Mouse (Mus musculus) midbrain, embryonic 16.5 days (tissue): ENCODE measurements around the gene Gm45062. TPM values are rescaled to one million over a fixed set of nuclear protein-coding genes. Genes with fewer than 3 reads are reported as not detected.

Experiments used
- ATAC-seq: fragments of 200-750 bp; cut with Nextera tagmentation; 2 replicates; pipeline ENCODE4 v1.8.0; 2017; ENCODE audit warnings: moderate TSS enrichment
- H3K27ac ChIP-seq: fragments of 300-500 bp; sonication (generic); 2 replicates; pipeline ENCODE4 v1.5.1; 2014; ENCODE audit warnings: mild to moderate bottlenecking, low read length, mixed read lengths
- H3K27me3 ChIP-seq: fragments of 300-500 bp; sonication (generic); 2 replicates; pipeline ENCODE4 v1.6.1; 2014; ENCODE audit warnings: low read depth, low read length, mixed read lengths; ENCODE audit not compliant: control insufficient read depth, insufficient read depth
- H3K36me3 ChIP-seq: fragments of 300-500 bp; sonication (generic); 2 replicates; pipeline ENCODE4 v1.6.1; 2014; ENCODE audit warnings: mild to moderate bottlenecking, low read length, moderate library complexity, mixed read lengths; ENCODE audit not compliant: control insufficient read depth, insufficient read depth
- H3K4me1 ChIP-seq: fragments of 300-500 bp; sonication (generic); 2 replicates; pipeline ENCODE4 v1.6.1; 2014; ENCODE audit warnings: mild to moderate bottlenecking, low read length, mixed read lengths; ENCODE audit not compliant: control insufficient read depth, insufficient read depth
- H3K4me2 ChIP-seq: fragments of 300-500 bp; sonication (generic); 2 replicates; pipeline ENCODE4 v1.6.1; 2014; ENCODE audit warnings: mild to moderate bottlenecking, low read length, mixed read lengths
- H3K4me3 ChIP-seq: fragments of 300-500 bp; sonication (generic); 2 replicates; pipeline ENCODE4 v1.5.1; 2014; ENCODE audit warnings: low read depth, mild to moderate bottlenecking, low read length, moderate library complexity, mixed read lengths
- H3K9ac ChIP-seq: fragments of 300-500 bp; sonication (generic); 2 replicates; pipeline ENCODE4 v1.6.1; 2014; ENCODE audit warnings: low read depth, low read length, mixed read lengths
- H3K9me3 ChIP-seq: fragments of 300-500 bp; sonication (generic); replicated peaks from 2 replicates; pipeline ENCODE4 v1.6.1; 2014; ENCODE audit warnings: mild to moderate bottlenecking, low read length, mixed read lengths; ENCODE audit not compliant: control insufficient read depth, poor library complexity, severe bottlenecking
- WGBS: fragments of 180-500 bp; shearing (Covaris S2); extraction: QIAGEN DNeasy Blood & Tissue Kit; methylation state at CpG from one replicate; pipeline ENCODE4 v1.1.7; 2014; 5-methylcytosine and 5-hydroxymethylcytosine counted together
- polyA plus RNA-seq: library from polyadenylated mRNA; unstranded; fragments of >200 nt; fragmentation: Nextera tagmentation; extraction: Ambion mirVana; gene quantifications from 2 replicates; pipeline ENCODE4 v1.2.1, GENCODE M21; 2015

The Gm45062 gene
- polyA plus RNA-seq, 1 experiment from 2014 or later, result 9.6 TPM

DNA sequence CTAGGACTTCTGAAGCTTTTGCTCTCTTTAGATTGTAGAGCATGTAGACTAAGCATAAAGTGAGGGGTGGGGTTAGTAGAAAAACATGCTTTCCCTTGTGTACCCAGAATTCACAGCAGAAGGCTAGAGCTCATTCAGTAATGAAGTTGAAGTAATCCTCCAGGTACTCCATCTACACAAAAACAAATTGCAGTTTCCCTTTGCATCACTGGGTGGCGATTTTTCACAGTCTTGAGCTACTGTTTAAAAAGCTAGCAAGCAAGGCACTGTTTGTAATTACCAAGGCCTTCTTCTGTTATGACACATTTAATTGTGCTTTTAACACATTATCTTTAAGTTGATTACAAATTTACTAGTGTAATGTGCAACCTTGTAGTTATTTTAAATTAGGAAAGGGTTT lies 15.8 kb downstream of the Gm45062 start:
- peak; percentile 73 for ATAC-seq
- H3K4me3 ChIP-seq, result no peak overlapping the region
- 5% methylated on average over 1 of the region's 1 CpGs for WGBS
- H3K4me2 ChIP-seq, result no peak overlapping the region
- H3K9ac ChIP-seq, result no peak overlapping the region
- no peaks in the 10 kb centered on the region for H3K4me1 ChIP-seq
- no peaks in the 10 kb centered on the region for H3K36me3 ChIP-seq
- H3K9me3 ChIP-seq, result no peaks in the 10 kb centered on the region
- no peaks in the 10 kb centered on the region for H3K27me3 ChIP-seq
- no peak overlapping the region for H3K27ac ChIP-seq

- Histone ChIP-seq H3K4me1 (no peaks in the 10 kb centered on the region), H3K36me3 (no peaks in the 10 kb centered on the region), H3K27me3 (no peaks in the 10 kb centered on the region), H3K4me3 (no peak overlapping the region), H3K4me2 (no peak overlapping the region), H3K9me3 (no peaks in the 10 kb centered on the region), H3K9ac (no peak overlapping the region), H3K27ac (no peak overlapping the region)
- no peak for ATAC-seq
- WGBS, result 89% methylated on average over 4 of the region's 4 CpGs
Measured at GRCm38 (mm10) chr6:8276431-8276830, 17.2 kb downstream of the Gm45062 start.

GRCm38 (mm10) chr6:8278426-8279002 lies 19.3 kb downstream of the Gm45062 start:
- WGBS, result 79% methylated on average over 5 of the region's 5 CpGs
- Histone ChIP-seq H3K36me3 (no peaks in the 10 kb centered on the region), H3K4me3 (no peak overlapping the region)

DNA sequence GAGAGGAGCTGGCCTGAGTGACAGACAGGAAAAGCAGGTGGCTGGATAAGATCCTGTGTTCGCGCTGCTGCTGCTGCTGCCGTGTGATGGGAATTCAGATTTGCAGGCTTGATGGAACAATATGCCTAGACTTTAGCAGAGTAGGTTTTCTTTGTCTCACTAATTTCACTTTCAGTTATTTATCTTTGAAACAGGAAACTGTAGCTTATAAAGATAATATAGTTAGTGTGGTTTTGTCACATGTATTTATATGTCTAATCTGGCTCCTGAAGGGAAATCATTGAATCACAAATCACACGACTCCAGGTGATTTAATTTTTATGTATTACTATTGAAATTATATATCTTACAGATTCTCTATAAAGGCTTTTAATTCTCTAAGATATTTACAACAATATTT lies 24.0 kb downstream of the Gm45062 start:
- no peak overlapping the region for H3K4me3 ChIP-seq
- no peaks in the 10 kb centered on the region for H3K27me3 ChIP-seq
- no peak overlapping the region for H3K4me2 ChIP-seq
- H3K36me3 ChIP-seq, result no peaks in the 10 kb centered on the region
- H3K4me1 ChIP-seq, result no peaks in the 10 kb centered on the region
- ATAC-seq, result no peak
- H3K27ac ChIP-seq, result no peak overlapping the region
- no peak overlapping the region for H3K9ac ChIP-seq
- H3K9me3 ChIP-seq, result no peaks in the 10 kb centered on the region
- WGBS, result 69% methylated on average over 4 of the region's 4 CpGs

More at GRCm38 (mm10) chr6:8278426-8279002, 19.3 kb downstream of the Gm45062 start:
- no peak for ATAC-seq
- Histone ChIP-seq H3K27ac (no peak overlapping the region), H3K27me3 (no peaks in the 10 kb centered on the region), H3K4me1 (no peaks in the 10 kb centered on the region), H3K4me2 (no peak overlapping the region), H3K9ac (no peak overlapping the region), H3K9me3 (no peaks in the 10 kb centered on the region)

DNA sequence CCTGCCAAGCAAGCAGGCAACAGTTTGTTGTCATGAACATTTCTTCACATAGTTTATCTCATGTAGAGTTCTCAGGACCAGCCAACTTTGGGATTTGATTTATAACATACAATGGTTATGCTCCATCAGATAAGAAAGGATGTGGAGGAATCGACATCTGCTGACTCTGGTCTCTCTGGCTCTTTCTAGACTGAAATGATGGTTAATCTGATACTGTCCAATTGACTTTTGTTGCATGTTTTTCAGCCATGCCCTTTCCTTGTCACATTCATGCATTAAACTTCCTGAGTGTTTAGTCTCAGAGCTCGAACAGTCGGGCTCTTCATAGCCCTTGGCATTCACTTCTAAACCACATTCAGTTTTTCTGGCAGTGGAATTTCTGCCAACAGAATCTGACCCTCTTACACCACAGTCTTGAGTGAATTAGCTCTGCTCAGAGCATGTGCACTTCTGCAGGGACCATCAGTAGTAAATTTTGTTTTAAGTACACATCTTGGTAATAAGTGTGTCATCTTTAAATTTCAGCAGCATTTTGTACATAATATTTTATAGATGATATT lies 26.2 kb downstream of the Gm45062 start:
- H3K9me3 ChIP-seq, result no peaks in the 10 kb centered on the region
- no peaks in the 10 kb centered on the region for H3K36me3 ChIP-seq
- no peak for ATAC-seq
- no peak overlapping the region for H3K9ac ChIP-seq
- no peak overlapping the region for H3K4me3 ChIP-seq
- no peaks in the 10 kb centered on the region for H3K4me1 ChIP-seq
- no peak overlapping the region for H3K4me2 ChIP-seq
- no peaks in the 10 kb centered on the region for H3K27me3 ChIP-seq
- 83% methylated on average over 3 of the region's 3 CpGs for WGBS
- H3K27ac ChIP-seq, result no peak overlapping the region

- Histone ChIP-seq H3K27me3 (no peaks in the 10 kb centered on the region), H3K9me3 (no peaks in the 10 kb centered on the region), H3K4me2 (no peak overlapping the region), H3K4me3 (no peak overlapping the region), H3K36me3 (no peaks in the 10 kb centered on the region), H3K27ac (no peak overlapping the region), H3K4me1 (no peaks in the 10 kb centered on the region), H3K9ac (no peak overlapping the region)
- ATAC-seq, result no peak; the same call in 1 of the 2 replicates
- 96% methylated on average over 3 of the region's 3 CpGs for WGBS
Measured at GRCm38 (mm10) chr6:8286146-8286545, 26.9 kb downstream of the Gm45062 start.

DNA sequence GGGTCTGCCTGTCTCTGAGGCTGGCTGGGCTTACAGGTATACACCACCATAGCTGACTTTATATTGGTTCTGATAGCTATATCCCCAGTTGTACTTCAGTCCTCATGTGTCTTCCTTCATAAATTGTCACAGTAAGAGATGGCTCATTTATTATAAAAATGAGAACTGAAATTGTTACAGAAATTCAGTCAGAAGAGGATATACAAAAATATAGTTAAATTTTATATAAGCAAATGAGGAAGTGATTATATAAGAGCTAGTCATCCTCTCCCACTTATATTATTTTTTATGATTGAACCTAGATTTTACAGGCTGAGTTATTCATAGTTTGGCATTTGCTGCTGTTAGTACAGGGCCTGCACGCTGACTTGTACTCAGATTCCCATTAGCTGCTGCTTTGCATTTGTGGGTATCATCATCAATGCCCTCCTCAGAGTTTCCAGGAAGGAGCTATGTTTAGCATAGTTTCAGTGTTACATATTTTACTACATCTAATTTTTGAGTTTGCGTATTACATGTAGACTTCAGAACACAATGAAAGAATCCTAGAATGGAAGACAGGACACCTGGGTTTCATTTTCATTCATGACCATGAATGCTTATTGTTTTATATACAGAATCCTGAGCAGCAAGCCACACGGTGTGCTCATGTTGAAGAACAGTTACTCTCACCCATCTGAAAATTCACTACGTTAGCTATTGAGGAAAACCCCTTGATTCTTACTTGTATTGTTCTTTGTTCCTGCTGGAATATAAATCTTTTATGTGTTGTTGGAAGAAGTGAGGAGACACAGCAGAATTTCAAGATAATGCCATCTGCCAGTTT lies 29.7 kb downstream of the Gm45062 start:
- Histone ChIP-seq H3K4me2 (no peak overlapping the region), H3K9ac (no peak overlapping the region), H3K9me3 (no peaks in the 10 kb centered on the region), H3K27me3 (no peaks in the 10 kb centered on the region), H3K4me1 (no peaks in the 10 kb centered on the region), H3K27ac (no peak overlapping the region), H3K4me3 (no peak overlapping the region), H3K36me3 (no peaks in the 10 kb centered on the region)
- WGBS, result 75% methylated on average over 4 of the region's 4 CpGs
- no peak for ATAC-seq

DNA sequence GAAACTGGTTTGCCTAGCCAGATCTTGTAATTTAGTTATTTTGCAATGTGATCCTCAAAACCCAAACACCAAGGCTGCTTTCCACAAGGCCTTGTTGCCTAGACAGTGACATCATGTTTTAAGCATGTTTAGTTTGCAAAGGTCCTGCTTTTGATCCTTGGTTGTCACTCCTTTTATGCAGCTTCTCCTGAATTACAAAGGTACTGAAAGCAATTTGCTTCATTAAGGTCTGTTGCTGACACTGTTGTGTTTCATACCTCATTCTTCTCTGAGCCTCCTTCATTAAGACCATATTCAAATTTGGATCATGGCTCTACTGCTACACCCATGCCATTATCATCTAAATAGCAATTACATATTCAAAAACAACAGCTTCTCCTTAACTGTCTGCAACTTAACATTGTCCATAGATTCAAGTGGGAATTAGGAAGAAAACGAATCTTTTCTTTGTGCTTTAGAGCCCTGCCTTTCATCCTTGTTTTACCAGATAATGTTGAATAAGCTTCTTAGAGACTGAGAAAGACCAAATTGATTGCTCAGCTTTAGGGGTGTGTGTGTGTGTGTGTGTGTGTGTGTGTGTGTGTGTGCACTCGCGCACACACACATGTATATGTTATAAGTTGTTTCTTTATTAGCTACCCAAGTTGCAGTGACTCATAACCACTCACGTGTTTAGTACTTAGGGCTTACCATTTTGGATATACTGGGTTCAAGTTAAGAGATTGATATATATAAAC lies 35.0 kb downstream of the Gm45062 start:
- ATAC-seq, result no peak

More for the DNA sequence above, 35.0 kb downstream of the Gm45062 start:
- H3K9me3 ChIP-seq, result no peaks in the 10 kb centered on the region
- no peak overlapping the region for H3K27ac ChIP-seq
- 76% methylated on average over 4 of the region's 4 CpGs for WGBS
- H3K9ac ChIP-seq, result no peak overlapping the region
- 0 out of 2 replicates have a peak, but pooled peaks cover 2% of the 10 kb centered on the region for H3K4me1 ChIP-seq
- no peak overlapping the region for H3K4me2 ChIP-seq
- no peaks in the 10 kb centered on the region for H3K36me3 ChIP-seq
- no peak overlapping the region for H3K4me3 ChIP-seq
- no peaks in the 10 kb centered on the region for H3K27me3 ChIP-seq
